Mouse (Mus musculus): ENCODE measurements around the gene Ccdc83. TPM values are rescaled to one million over a fixed set of nuclear protein-coding genes. Genes with fewer than 3 reads are reported as not detected.

Ccdc83 gene
- polyA plus RNA-seq, 1 experiment from 2014 or later, result not detected

- Histone ChIP-seq H3K9ac (replicated peaks) (no peak overlapping the region), H3K4me3 (no peak overlapping the region), H3K9me3 (no peaks in the 10 kb centered on the region), H3K27me3 (no peaks in the 10 kb centered on the region), H3K27ac (replicated peaks) (no peak overlapping the region), H3K36me3 (no peaks in the 10 kb centered on the region), H3K4me2 (replicated peaks) (no peak overlapping the region), H3K4me1 (no peaks in the 10 kb centered on the region)
- no peak for ATAC-seq (replicated peaks)
- WGBS, result 83% methylated on average over 11 of the region's 11 CpGs
These were observed 16.4 kb upstream of the Ccdc83 start for GRCm38 (mm10) chr7:90281759-90282546.

- Histone ChIP-seq H3K9me3 (no peaks in the 10 kb centered on the region), H3K4me2 (replicated peaks) (no peak overlapping the region), H3K4me1 (no peaks in the 10 kb centered on the region), H3K4me3 (no peak overlapping the region), H3K27me3 (no peaks in the 10 kb centered on the region), H3K9ac (replicated peaks) (no peak overlapping the region), H3K36me3 (no peaks in the 10 kb centered on the region), H3K27ac (replicated peaks) (no peak overlapping the region)
- 66% methylated on average over 8 of the region's 8 CpGs for WGBS
- no peak for ATAC-seq (replicated peaks)
These were observed 15.3 kb upstream of the Ccdc83 start for GRCm38 (mm10) chr7:90280878-90281277.

- Histone ChIP-seq H3K4me2 (replicated peaks) (no peak overlapping the region), H3K9me3 (no peaks in the 10 kb centered on the region), H3K27me3 (no peaks in the 10 kb centered on the region), H3K4me1 (no peaks in the 10 kb centered on the region), H3K36me3 (no peaks in the 10 kb centered on the region), H3K27ac (replicated peaks) (no peak overlapping the region), H3K4me3 (no peak overlapping the region), H3K9ac (replicated peaks) (no peak overlapping the region)
- WGBS, result 66% methylated on average over 11 of the region's 11 CpGs
- ATAC-seq (replicated peaks), result no peak
These were observed 14.8 kb upstream of the Ccdc83 start for GRCm38 (mm10) chr7:90280274-90280875.

- no peaks in the 10 kb centered on the region for H3K9me3 ChIP-seq
- H3K27ac ChIP-seq (replicated peaks), result no peak overlapping the region
- no peaks in the 10 kb centered on the region for H3K36me3 ChIP-seq
- no peak overlapping the region for H3K4me2 ChIP-seq (replicated peaks)
- no peaks in the 10 kb centered on the region for H3K27me3 ChIP-seq
- no peak overlapping the region for H3K4me3 ChIP-seq
- no peaks in the 10 kb centered on the region for H3K4me1 ChIP-seq
- H3K9ac ChIP-seq (replicated peaks), result no peak overlapping the region
- 93% methylated on average over 4 of the region's 4 CpGs for WGBS
- ATAC-seq (replicated peaks), result no peak
These were observed 13.6 kb upstream of the Ccdc83 start for GRCm38 (mm10) chr7:90279136-90279535.

- no peaks in the 10 kb centered on the region for H3K9me3 ChIP-seq
- 83% methylated on average over 4 of the region's 4 CpGs for WGBS
- no peak for ATAC-seq (replicated peaks)
- no peaks in the 10 kb centered on the region for H3K4me1 ChIP-seq
- no peaks in the 10 kb centered on the region for H3K27me3 ChIP-seq
- H3K4me2 ChIP-seq (replicated peaks), result no peak overlapping the region
- H3K27ac ChIP-seq (replicated peaks), result no peak overlapping the region
- no peaks in the 10 kb centered on the region for H3K36me3 ChIP-seq
- no peak overlapping the region for H3K9ac ChIP-seq (replicated peaks)
- H3K4me3 ChIP-seq, result no peak overlapping the region
These were observed 12.2 kb upstream of the Ccdc83 start for GRCm38 (mm10) chr7:90277769-90278168.

- Histone ChIP-seq H3K4me2 (replicated peaks) (no peak overlapping the region), H3K36me3 (no peaks in the 10 kb centered on the region), H3K9me3 (no peaks in the 10 kb centered on the region), H3K27me3 (no peaks in the 10 kb centered on the region), H3K4me1 (no peaks in the 10 kb centered on the region), H3K27ac (replicated peaks) (no peak overlapping the region), H3K9ac (replicated peaks) (no peak overlapping the region), H3K4me3 (no peak overlapping the region)
- ATAC-seq (replicated peaks), result no peak
- 88% methylated on average over 3 of the region's 3 CpGs for WGBS
These were observed 11.7 kb upstream of the Ccdc83 start for GRCm38 (mm10) chr7:90277246-90277645.

- H3K36me3 ChIP-seq, result no peaks in the 10 kb centered on the region
- ATAC-seq (replicated peaks), result no peak
- no peak overlapping the region for H3K27ac ChIP-seq (replicated peaks)
- H3K9me3 ChIP-seq, result no peaks in the 10 kb centered on the region
- H3K27me3 ChIP-seq, result no peaks in the 10 kb centered on the region
- no peaks in the 10 kb centered on the region for H3K4me1 ChIP-seq
- H3K9ac ChIP-seq (replicated peaks), result no peak overlapping the region
- 53% methylated on average over 11 of the region's 11 CpGs for WGBS
- H3K4me3 ChIP-seq, result no peak overlapping the region
- H3K4me2 ChIP-seq (replicated peaks), result no peak overlapping the region
These were observed 9.1 kb upstream of the Ccdc83 start for GRCm38 (mm10) chr7:90274561-90275100.

GRCm38 (mm10) chr7:90270141-90270540, 4.6 kb upstream of the Ccdc83 start:
- WGBS, result 86% methylated on average over 3 of the region's 3 CpGs
- ATAC-seq (replicated peaks), result no peak

GRCm38 (mm10) chr7:90261902-90262599, 3.5 kb downstream of the Ccdc83 start:
- Histone ChIP-seq H3K36me3 (no peaks in the 10 kb centered on the region), H3K27me3 (no peaks in the 10 kb centered on the region), H3K9ac (replicated peaks) (no peak overlapping the region), H3K27ac (replicated peaks) (peak overlapping the region; percentile 89), H3K9me3 (no peaks in the 10 kb centered on the region), H3K4me1 (peaks cover 18% of the 10 kb centered on the region), H3K4me3 (no peak overlapping the region), H3K4me2 (replicated peaks) (peak overlapping the region; percentile 40)
- peak; percentile 81 for ATAC-seq (replicated peaks)
- 10% methylated on average over 7 of the region's 7 CpGs for WGBS

More at GRCm38 (mm10) chr7:90270141-90270540, 4.6 kb upstream of the Ccdc83 start:
- H3K4me3 ChIP-seq, result no peak overlapping the region
- no peaks in the 10 kb centered on the region for H3K36me3 ChIP-seq
- H3K9me3 ChIP-seq, result no peaks in the 10 kb centered on the region
- H3K9ac ChIP-seq (replicated peaks), result no peak overlapping the region
- no peaks in the 10 kb centered on the region for H3K27me3 ChIP-seq
- H3K4me1 ChIP-seq, result peaks cover 4% of the 10 kb centered on the region
- no peak overlapping the region for H3K4me2 ChIP-seq (replicated peaks)
- H3K27ac ChIP-seq (replicated peaks), result no peak overlapping the region

GRCm38 (mm10) chr7:90259899-90260298, 5.7 kb downstream of the Ccdc83 start:
- no peak for ATAC-seq (replicated peaks)
- H3K4me3 ChIP-seq, result no peak overlapping the region

GRCm38 (mm10) chr7:90258701-90259100, 6.9 kb downstream of the Ccdc83 start:
- Histone ChIP-seq H3K9me3 (no peaks in the 10 kb centered on the region), H3K9ac (replicated peaks) (no peak overlapping the region), H3K4me3 (no peak overlapping the region), H3K27me3 (no peaks in the 10 kb centered on the region), H3K27ac (replicated peaks) (no peak overlapping the region), H3K4me2 (replicated peaks) (no peak overlapping the region), H3K4me1 (peaks cover 14% of the 10 kb centered on the region), H3K36me3 (no peaks in the 10 kb centered on the region)
- no peak for ATAC-seq (replicated peaks)
- 92% methylated on average over 2 of the region's 2 CpGs for WGBS

More at GRCm38 (mm10) chr7:90259899-90260298, 5.7 kb downstream of the Ccdc83 start:
- 91% methylated on average over 2 of the region's 2 CpGs for whole genome bisulfite sequencing
- Histone ChIP-seq H3K4me2 (replicated peaks) (no peak overlapping the region), H3K4me1 (peaks cover 14% of the 10 kb centered on the region), H3K27me3 (no peaks in the 10 kb centered on the region), H3K36me3 (no peaks in the 10 kb centered on the region), H3K27ac (replicated peaks) (no peak overlapping the region), H3K9me3 (no peaks in the 10 kb centered on the region), H3K9ac (replicated peaks) (no peak overlapping the region)

- ATAC-seq (replicated peaks), result no peak
These were observed 12.6 kb downstream of the Ccdc83 start for GRCm38 (mm10) chr7:90252946-90253345.

More at GRCm38 (mm10) chr7:90252946-90253345, 12.6 kb downstream of the Ccdc83 start:
- Histone ChIP-seq H3K4me2 (replicated peaks) (no peak overlapping the region), H3K4me3 (no peak overlapping the region), H3K36me3 (no peaks in the 10 kb centered on the region), H3K4me1 (no peaks in the 10 kb centered on the region), H3K9ac (replicated peaks) (no peak overlapping the region), H3K27ac (replicated peaks) (no peak overlapping the region), H3K9me3 (no peaks in the 10 kb centered on the region), H3K27me3 (no peaks in the 10 kb centered on the region)
- WGBS, result 73% methylated on average over 5 of the region's 5 CpGs

All from forebrain, embryonic 15.5 days (tissue).